Mouse (Mus musculus): ENCODE measurements at regions not wholly inside any gene's neighbourhood (a gene's known extent, or its start where the extent isn't known, plus 50 kb on each side); places are given as distances from the start of the nearest gene placed in this dataset.

GRCm38 (mm10) chr7:67825636-67826280 lies 66.2 kb upstream of the Synm start:
- TF ChIP-seq FOSL1 (IDR thresholded peaks at IDR 0.05; ENCODE audit: insufficient read depth, low read length, poor library complexity, severe bottlenecking) (no peak), USF1 (IDR thresholded peaks at IDR 0.05; ENCODE audit: low read depth) (no peak), CTCF (IDR thresholded peaks at IDR 0.05; ENCODE audit: control insufficient read depth, insufficient read depth, insufficient read length) (no peak), MYOD1 (IDR thresholded peaks at IDR 0.05; ENCODE audit: control insufficient read depth, insufficient read length, low read depth) (no peak), MAX (IDR thresholded peaks at IDR 0.05) (no peak), MYOG (IDR thresholded peaks at IDR 0.05; ENCODE audit: control insufficient read depth, extremely low read depth, insufficient read length) (no peak), CEBPB (IDR thresholded peaks at IDR 0.05; ENCODE audit: low read depth) (no peak)
- no peaks in the 10 kb centered on the region for H3K36me3 ChIP-seq (ENCODE audit: control insufficient read depth, insufficient read depth)
- no peaks in the 10 kb centered on the region for H3K79me3 ChIP-seq (ENCODE audit: low read depth)
- no peak overlapping the region for H3K4me3 ChIP-seq (ENCODE audit: insufficient read depth, poor library complexity, severe bottlenecking)
- H3K79me2 ChIP-seq (ENCODE audit: control insufficient read depth, insufficient read depth), result no peaks in the 10 kb centered on the region
- peaks cover 47% of the 10 kb centered on the region for H3K27me3 ChIP-seq (ENCODE audit: control insufficient read depth, insufficient read depth, insufficient read length)
- H3ac ChIP-seq (ENCODE audit: control insufficient read depth, insufficient read length, low read depth), result no peak overlapping the region

- Histone ChIP-seq H3ac (ENCODE audit: control insufficient read depth, insufficient read length, low read depth) (no peak overlapping the region), H3K27me3 (ENCODE audit: control insufficient read depth, insufficient read depth, insufficient read length) (peaks cover 41% of the 10 kb centered on the region), H3K36me3 (ENCODE audit: control insufficient read depth, insufficient read depth) (no peaks in the 10 kb centered on the region), H3K79me2 (ENCODE audit: control insufficient read depth, insufficient read depth) (no peaks in the 10 kb centered on the region), H3K4me3 (ENCODE audit: insufficient read depth, poor library complexity, severe bottlenecking) (no peak overlapping the region), H3K79me3 (ENCODE audit: low read depth) (no peaks in the 10 kb centered on the region)
- no peak for TF ChIP-seq FOSL1 (IDR thresholded peaks at IDR 0.05; ENCODE audit: insufficient read depth, low read length, poor library complexity, severe bottlenecking)
- TF ChIP-seq MYOG (IDR thresholded peaks at IDR 0.05; ENCODE audit: control insufficient read depth, extremely low read depth, insufficient read length), result no peak
- TF ChIP-seq USF1 (IDR thresholded peaks at IDR 0.05; ENCODE audit: low read depth), result no peak
- TF ChIP-seq CTCF (IDR thresholded peaks at IDR 0.05; ENCODE audit: control insufficient read depth, insufficient read depth, insufficient read length), result no peak
- no peak for TF ChIP-seq CEBPB (IDR thresholded peaks at IDR 0.05; ENCODE audit: low read depth)
- no peak for TF ChIP-seq MYOD1 (IDR thresholded peaks at IDR 0.05; ENCODE audit: control insufficient read depth, insufficient read length, low read depth)
- TF ChIP-seq MAX (IDR thresholded peaks at IDR 0.05), result no peak
These were observed 64.6 kb upstream of the Synm start for GRCm38 (mm10) chr7:67823943-67824645.

- no peak overlapping the region for H3K4me3 ChIP-seq (ENCODE audit: insufficient read depth, poor library complexity, severe bottlenecking)
- TF ChIP-seq MYOD1 (IDR thresholded peaks at IDR 0.05; ENCODE audit: control insufficient read depth, insufficient read length, low read depth), result no peak
- no peak for TF ChIP-seq FOSL1 (IDR thresholded peaks at IDR 0.05; ENCODE audit: insufficient read depth, low read length, poor library complexity, severe bottlenecking)
- TF ChIP-seq USF1 (IDR thresholded peaks at IDR 0.05; ENCODE audit: low read depth), result no peak
- TF ChIP-seq CEBPB (IDR thresholded peaks at IDR 0.05; ENCODE audit: low read depth), result no peak
- TF ChIP-seq MAX (IDR thresholded peaks at IDR 0.05), result no peak
- TF ChIP-seq MYOG (IDR thresholded peaks at IDR 0.05; ENCODE audit: control insufficient read depth, extremely low read depth, insufficient read length), result no peak
- TF ChIP-seq CTCF (IDR thresholded peaks at IDR 0.05; ENCODE audit: control insufficient read depth, insufficient read depth, insufficient read length), result no peak
- no peaks in the 10 kb centered on the region for H3K36me3 ChIP-seq (ENCODE audit: control insufficient read depth, insufficient read depth)
- H3K79me3 ChIP-seq (ENCODE audit: low read depth), result no peaks in the 10 kb centered on the region
- peaks cover 26% of the 10 kb centered on the region for H3K27me3 ChIP-seq (ENCODE audit: control insufficient read depth, insufficient read depth, insufficient read length)
- no peak overlapping the region for H3ac ChIP-seq (ENCODE audit: control insufficient read depth, insufficient read length, low read depth)
- no peaks in the 10 kb centered on the region for H3K79me2 ChIP-seq (ENCODE audit: control insufficient read depth, insufficient read depth)
These were observed 60.0 kb upstream of the Synm start for GRCm38 (mm10) chr7:67819551-67819950.

GRCm38 (mm10) chr7:67817556-67817955 lies 58.0 kb upstream of the Synm start:
- Histone ChIP-seq H3K79me3 (ENCODE audit: low read depth) (no peaks in the 10 kb centered on the region), H3ac (ENCODE audit: control insufficient read depth, insufficient read length, low read depth) (no peak overlapping the region), H3K79me2 (ENCODE audit: control insufficient read depth, insufficient read depth) (no peaks in the 10 kb centered on the region), H3K4me3 (ENCODE audit: insufficient read depth, poor library complexity, severe bottlenecking) (no peak overlapping the region), H3K36me3 (ENCODE audit: control insufficient read depth, insufficient read depth) (no peaks in the 10 kb centered on the region), H3K27me3 (ENCODE audit: control insufficient read depth, insufficient read depth, insufficient read length) (peaks cover 21% of the 10 kb centered on the region)
- TF ChIP-seq CEBPB (IDR thresholded peaks at IDR 0.05; ENCODE audit: low read depth) (no peak), MYOD1 (IDR thresholded peaks at IDR 0.05; ENCODE audit: control insufficient read depth, insufficient read length, low read depth) (no peak), MYOG (IDR thresholded peaks at IDR 0.05; ENCODE audit: control insufficient read depth, extremely low read depth, insufficient read length) (no peak)

GRCm38 (mm10) chr7:67814861-67815260 lies 55.3 kb upstream of the Synm start:
- H3K4me3 ChIP-seq (ENCODE audit: insufficient read depth, poor library complexity, severe bottlenecking), result no peak overlapping the region
- no peaks in the 10 kb centered on the region for H3K36me3 ChIP-seq (ENCODE audit: control insufficient read depth, insufficient read depth)
- H3K79me3 ChIP-seq (ENCODE audit: low read depth), result no peaks in the 10 kb centered on the region
- no peak overlapping the region for H3ac ChIP-seq (ENCODE audit: control insufficient read depth, insufficient read length, low read depth)
- peaks cover 19% of the 10 kb centered on the region for H3K27me3 ChIP-seq (ENCODE audit: control insufficient read depth, insufficient read depth, insufficient read length)
- TF ChIP-seq MAX (IDR thresholded peaks at IDR 0.05) (no peak), CTCF (IDR thresholded peaks at IDR 0.05; ENCODE audit: control insufficient read depth, insufficient read depth, insufficient read length) (no peak), USF1 (IDR thresholded peaks at IDR 0.05; ENCODE audit: low read depth) (no peak)
- no peaks in the 10 kb centered on the region for H3K79me2 ChIP-seq (ENCODE audit: control insufficient read depth, insufficient read depth)
